Mouse (Mus musculus) myocyte (in vitro differentiated cells): Measurements from ENCODE around the gene Cacna1d.

Experiments used
- CEBPB ChIP-seq: IDR thresholded peaks from 2 replicates; pipeline ENCODE4 v1.6.1; 2011; ENCODE audit warnings: mild to moderate bottlenecking, moderate library complexity; ENCODE audit not compliant: poor library complexity, insufficient read depth, severe bottlenecking
- E2F4 ChIP-seq: IDR thresholded peaks from one replicate; pipeline ENCODE4 v1.6.1; 2011; ENCODE audit warnings: mild to moderate bottlenecking, control low read depth, moderate library complexity; ENCODE audit not compliant: insufficient read depth
- MAX ChIP-seq: IDR thresholded peaks from one replicate; pipeline ENCODE4 v1.6.1; 2011; ENCODE audit warnings: low read depth, mild to moderate bottlenecking, control low read depth
- MYOD1 ChIP-seq, 3 experiments: IDR thresholded peaks; one replicate each; pipeline ENCODE4 v1.6.1; 2011; ENCODE audit warnings: control low read depth in 2 of 3, low read depth in 2 of 3, mild to moderate bottlenecking in 2 of 3, moderate library complexity in 1 of 3; ENCODE audit not compliant: insufficient read length in 2 of 3, control insufficient read depth in 1 of 3
- MYOG ChIP-seq, 3 experiments: IDR thresholded peaks; one replicate each; pipeline ENCODE4 v1.6.1; 2011; ENCODE audit warnings: control low read depth in 2 of 3, low read depth in 2 of 3, mild to moderate bottlenecking in 2 of 3; ENCODE audit not compliant: insufficient read length in 2 of 3, control insufficient read depth in 1 of 3, insufficient read depth in 1 of 3
- POLR2A ChIP-seq: IDR thresholded peaks from one replicate; pipeline ENCODE4 v1.6.1; 2011; ENCODE audit warnings: low read depth, mild to moderate bottlenecking, control low read depth, moderate library complexity; ENCODE audit not compliant: insufficient read length
- POLR2AphosphoS2 ChIP-seq: IDR thresholded peaks from one replicate; pipeline ENCODE4 v1.6.1; 2011; ENCODE audit warnings: low read depth, control low read depth; ENCODE audit not compliant: insufficient read length
- REST ChIP-seq: IDR thresholded peaks from one replicate; pipeline ENCODE4 v1.6.1; 2011; ENCODE audit warnings: mild to moderate bottlenecking, control low read depth, moderate library complexity; ENCODE audit not compliant: insufficient read depth, insufficient read length
- SRF ChIP-seq: IDR thresholded peaks from one replicate; pipeline ENCODE4 v1.6.1; 2011; ENCODE audit warnings: low read depth; ENCODE audit not compliant: control insufficient read depth, insufficient read length
- TCF12 ChIP-seq: IDR thresholded peaks from one replicate; pipeline ENCODE4 v1.6.1; 2011; ENCODE audit warnings: mild to moderate bottlenecking, control low read depth; ENCODE audit not compliant: poor library complexity, insufficient read depth, severe bottlenecking
- USF1 ChIP-seq: IDR thresholded peaks from one replicate; pipeline ENCODE4 v1.6.1; 2011; ENCODE audit warnings: low read depth, mild to moderate bottlenecking, control low read depth, moderate library complexity

DNA sequence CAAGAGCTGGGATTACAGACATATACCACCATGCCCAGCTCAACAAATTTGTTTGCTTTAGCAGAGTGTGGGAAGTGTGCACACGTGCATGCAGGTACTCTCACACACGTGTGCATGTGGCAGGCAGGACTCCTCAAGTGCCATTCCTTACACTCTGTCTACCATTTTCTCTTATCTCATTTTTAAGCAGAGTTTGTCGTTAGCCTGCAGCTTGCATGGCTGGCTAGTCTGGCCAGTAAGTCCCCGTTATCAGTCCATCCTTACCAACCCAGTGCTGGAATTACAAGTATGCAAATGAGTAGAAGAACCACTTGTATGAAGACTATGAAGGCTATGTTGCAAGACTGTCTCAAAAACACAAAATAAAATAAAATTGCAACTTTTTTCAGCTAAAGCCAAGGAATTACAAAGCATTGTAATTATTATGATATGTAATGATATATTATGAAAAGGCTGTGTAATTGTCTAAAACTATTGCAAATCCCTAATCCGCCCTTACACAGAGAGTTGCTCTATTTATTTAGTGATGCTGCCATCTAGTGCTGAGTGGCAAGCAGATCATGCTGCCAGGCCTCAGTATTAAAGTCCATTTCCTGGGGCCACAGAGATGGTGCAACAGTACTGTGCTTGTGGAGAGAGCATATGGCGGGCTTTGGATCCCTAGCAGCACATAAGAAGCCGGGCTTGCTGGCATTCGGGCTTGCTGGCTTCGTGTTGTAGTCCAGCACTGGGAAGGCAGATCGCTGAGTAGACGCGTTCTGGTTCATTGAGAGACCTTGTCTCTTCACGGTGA lies 24.9 kb upstream of the Cacna1d start:
- TF ChIP-seq POLR2A (no peak), MYOG (IDR thresholded peaks at IDR 0.05; ENCODE audit: control insufficient read depth in 1 of 3, insufficient read depth in 1 of 3, insufficient read length in 2 of 3, low read depth in 2 of 3) (no peak), USF1 (no peak), TCF12 (no peak), E2F4 (no peak), CEBPB (no peak), SRF (no peak), MAX (no peak), POLR2AphosphoS2 (no peak), MYOD1 (IDR thresholded peaks at IDR 0.05; ENCODE audit: control insufficient read depth in 1 of 3, insufficient read length in 2 of 3, low read depth in 2 of 3) (no peak), REST (no peak)
